Mouse (Mus musculus): ENCODE measurements around the gene Rasal1.

The Rasal1 gene

DNA sequence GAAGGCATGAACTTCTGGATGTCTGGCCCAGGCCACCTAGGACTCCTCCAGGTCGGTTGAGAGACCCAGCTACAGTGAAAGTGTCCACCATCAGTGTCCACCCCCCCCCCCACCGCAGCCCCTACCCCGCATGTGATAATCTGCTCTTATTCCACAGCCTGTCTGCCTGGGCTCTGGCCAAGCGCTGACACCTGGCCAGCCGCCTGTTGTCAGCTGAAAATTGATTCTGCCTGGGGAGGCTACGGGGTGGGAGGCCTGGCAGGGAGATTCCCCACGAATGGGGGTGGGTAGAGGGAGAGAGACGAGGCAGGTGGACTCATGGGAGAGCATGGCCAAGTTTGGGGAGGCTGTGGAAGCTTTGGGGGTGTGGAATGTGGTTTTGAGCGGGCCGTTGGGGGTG lies 68.5 kb downstream of the Rasal1 start:
- no peak for DNase-seq (ENCODE audit: extremely low read depth, low read depth, low spot score)

DNA sequence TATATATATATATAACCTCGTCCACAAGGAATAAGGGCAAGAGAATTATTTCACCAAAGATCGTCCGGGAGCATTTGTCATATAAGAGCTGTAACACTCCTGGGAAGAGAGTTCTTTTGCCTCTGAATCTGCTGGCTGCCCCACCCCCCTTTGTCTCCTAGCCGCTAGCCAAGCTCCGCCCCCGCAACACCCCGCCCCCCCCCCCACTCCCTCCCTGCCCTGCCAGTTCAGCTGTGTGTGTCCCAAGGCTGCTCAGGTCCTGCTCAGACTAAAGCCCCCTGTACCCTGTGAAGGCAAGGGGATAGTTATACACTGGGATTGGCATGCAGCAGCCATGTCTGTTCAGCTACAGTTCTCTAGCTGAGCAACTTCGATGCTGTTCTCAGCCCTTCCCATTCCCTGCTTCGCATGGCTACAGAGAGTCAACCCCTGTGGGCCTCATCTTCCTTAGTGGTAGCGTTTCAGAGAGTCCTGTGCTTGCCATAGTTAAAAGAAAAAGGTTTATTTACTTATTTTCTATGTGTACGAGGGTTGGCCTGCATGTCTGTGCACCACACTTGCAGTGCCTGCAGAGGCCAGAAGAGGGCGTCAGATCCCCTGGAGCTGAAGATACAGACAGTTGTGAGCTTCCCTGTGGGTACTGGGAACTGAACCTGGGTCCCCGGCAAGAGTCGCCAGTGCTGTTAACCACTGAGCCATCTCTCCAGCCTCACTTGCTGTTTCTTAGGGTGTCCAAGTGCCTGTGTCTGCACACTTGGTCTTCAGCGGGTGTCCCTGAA lies 70.2 kb downstream of the Rasal1 start:
- DNase-seq (ENCODE audit: extremely low read depth, low read depth, low spot score), result no peak

DNA sequence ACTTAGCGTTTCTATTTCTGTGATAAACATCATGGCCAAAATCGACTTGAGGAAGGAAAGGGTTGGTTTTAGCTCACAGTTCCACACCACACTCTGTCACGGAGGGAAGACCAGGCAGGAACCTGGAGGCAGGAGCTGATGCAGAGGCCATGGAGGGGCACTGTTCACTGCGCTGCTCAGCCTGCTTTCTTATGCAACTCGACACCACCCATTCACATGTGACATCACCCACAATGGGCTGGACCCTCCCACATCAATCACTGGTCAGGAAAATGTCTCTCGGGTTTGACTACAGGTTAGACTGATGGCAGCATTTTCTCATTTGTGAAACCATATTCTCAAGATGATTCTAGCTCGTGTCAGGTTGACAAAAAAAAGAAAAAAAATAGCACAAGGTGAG lies 72.4 kb downstream of the Rasal1 start:
- no peak for DNase-seq (ENCODE audit: extremely low read depth, low read depth, low spot score)

DNA sequence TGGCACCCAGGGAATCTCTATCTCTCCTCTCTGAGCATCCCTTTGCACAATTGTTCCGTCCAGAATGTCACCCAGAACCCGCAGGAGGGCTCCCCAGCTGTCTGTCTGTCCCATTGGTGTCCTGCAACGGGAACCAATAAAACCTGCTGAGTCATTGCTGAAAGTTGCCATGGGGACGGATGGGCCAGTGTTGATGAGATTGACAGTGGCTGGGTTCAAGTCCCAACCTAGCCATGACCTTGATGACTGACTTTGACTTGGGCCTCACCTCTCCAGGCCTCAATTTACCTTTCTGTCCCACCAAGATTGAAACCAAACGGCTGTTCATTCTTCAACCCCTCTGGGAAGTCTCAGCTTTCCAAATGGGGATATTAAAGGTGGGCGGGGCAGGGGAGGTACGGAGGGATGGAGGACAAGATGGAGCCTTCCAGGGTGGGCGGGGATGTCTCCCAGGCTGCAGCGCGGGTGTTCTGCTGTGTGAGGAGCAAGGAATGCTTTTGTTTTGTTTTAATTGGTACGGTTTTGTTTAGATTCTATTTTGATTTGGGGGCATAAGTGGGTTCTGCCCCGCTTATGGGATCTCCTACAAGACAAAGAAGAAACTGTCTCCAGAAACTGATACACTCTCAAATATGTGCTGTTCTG lies 77.3 kb downstream of the Rasal1 start:
- DNase-seq (ENCODE audit: extremely low read depth, low read depth, low spot score), result no peak

All from fat pad, adult 2 months (tissue).